Mouse (Mus musculus): ENCODE data around the gene Mfsd4b1.

- no peak for TF ChIP-seq CTCF (IDR thresholded peaks at IDR 0.05; ENCODE audit: low read depth)
- TF ChIP-seq EP300 (optimal IDR thresholded peaks at IDR 0.05), result no peak
These were observed 1.5 kb upstream of the Mfsd4b1 start for GRCm38 (mm10) chr10:40026546-40026945.
